ENCODE assay signal across 8 mouse cellular contexts in genomic region chr1:118759141-118759932, GRCm38 (mm10).
DNase-seq lines count a peak whose midpoint lies in the region; ATAC-seq lines count a peak whose summit lies in the region.

No protein-coding gene starts in this region.

- H3K36me3 ChIP-seq in liver, embryonic 12.5 days, result no peaks in the 10 kb centered on the region
- H3K36me3 ChIP-seq in kidney, embryonic 15.5 days, result no peaks in the 10 kb centered on the region
- H3K36me3 ChIP-seq in limb, embryonic 13.5 days, result no peaks in the 10 kb centered on the region
- H3K36me3 ChIP-seq in neural tube, embryonic 11.5 days (ENCODE audit: control insufficient read depth, insufficient read depth, low read length), result no peaks in the 10 kb centered on the region

- ATAC-seq in liver, embryonic 12.5 days, result no peak
- ATAC-seq in kidney, embryonic 15.5 days (replicated peaks; ENCODE audit: low FRiP score), result peak; percentile 64
- ATAC-seq in limb, embryonic 13.5 days (ENCODE audit: low FRiP score, low read depth), result peak; percentile 86
- ATAC-seq in neural tube, embryonic 11.5 days (ENCODE audit: insufficient read depth, low FRiP score, low TSS enrichment), result peak; percentile 54

- no peaks in the 10 kb centered on the region for H3K27me3 ChIP-seq in liver, embryonic 12.5 days (replicated peaks)
- H3K27me3 ChIP-seq in kidney, embryonic 15.5 days, result no peaks in the 10 kb centered on the region
- H3K27me3 ChIP-seq in limb, embryonic 13.5 days, result no peaks in the 10 kb centered on the region
- H3K27me3 ChIP-seq in neural tube, embryonic 11.5 days (ENCODE audit: control insufficient read depth, insufficient read depth, low read length), result no peaks in the 10 kb centered on the region

- no peak overlapping the region for H3K4me3 ChIP-seq in liver, embryonic 12.5 days
- H3K4me3 ChIP-seq in kidney, embryonic 15.5 days (replicated peaks), result no peak overlapping the region
- H3K4me3 ChIP-seq in limb, embryonic 13.5 days, result no peak overlapping the region
- no peak overlapping the region for H3K4me3 ChIP-seq in neural tube, embryonic 11.5 days (ENCODE audit: low read depth, low read length)

- DNase-seq in liver, result peak; percentile 70
- peak; percentile 80 for DNase-seq in embryo, embryonic 11.5 days (ENCODE audit: low read depth, low spot score)
- DNase-seq in heart, adult 9 months (ENCODE audit: low spot score in 2 of 2), result peak; percentile 13 to 60
- DNase-seq in neural tube, embryonic 11.5 days (ENCODE audit: low spot score), result peak; percentile 85
- peak; percentile 88 for DNase-seq in testis, postnatal 10 days (ENCODE audit: low spot score)

- H3K4me2 ChIP-seq in liver, embryonic 12.5 days, result no peak overlapping the region
- H3K4me2 ChIP-seq in kidney, embryonic 15.5 days, result no peak overlapping the region
- peak overlapping the region; percentile 38 for H3K4me2 ChIP-seq in limb, embryonic 13.5 days (replicated peaks)
- no peak overlapping the region for H3K4me2 ChIP-seq in neural tube, embryonic 11.5 days (ENCODE audit: low read depth)

- 28% methylated on average over 7 of the region's 7 CpGs for WGBS in liver, embryonic 12.5 days (ENCODE audit: insufficient replicate concordance)
- 25% methylated on average over 7 of the region's 7 CpGs for WGBS in kidney, embryonic 15.5 days
- 13% methylated on average over 7 of the region's 7 CpGs for WGBS in limb, embryonic 13.5 days
- WGBS in neural tube, embryonic 11.5 days, result 36% methylated on average over 7 of the region's 7 CpGs

- H3K9me3 ChIP-seq in liver, embryonic 12.5 days (replicated peaks), result no peaks in the 10 kb centered on the region
- no peaks in the 10 kb centered on the region for H3K9me3 ChIP-seq in kidney, embryonic 15.5 days (replicated peaks)
- H3K9me3 ChIP-seq in limb, embryonic 13.5 days, result no peaks in the 10 kb centered on the region
- no peaks in the 10 kb centered on the region for H3K9me3 ChIP-seq in neural tube, embryonic 11.5 days (ENCODE audit: control insufficient read depth, low read length)

- no peak overlapping the region for H3K27ac ChIP-seq in liver, embryonic 12.5 days
- H3K27ac ChIP-seq in kidney, embryonic 15.5 days, result no peak overlapping the region
- no peak overlapping the region for H3K27ac ChIP-seq in limb, embryonic 13.5 days
- H3K27ac ChIP-seq in neural tube, embryonic 11.5 days (ENCODE audit: low read depth, low read length), result no peak overlapping the region

- no peak overlapping the region for H3K9ac ChIP-seq in liver, embryonic 12.5 days
- H3K9ac ChIP-seq in kidney, embryonic 15.5 days, result no peak overlapping the region
- no peak overlapping the region for H3K9ac ChIP-seq in limb, embryonic 13.5 days
- 0 out of 2 replicates have a peak overlapping the region, but pooled peaks have one; percentile 5 for H3K9ac ChIP-seq in neural tube, embryonic 11.5 days (ENCODE audit: low read length)

- H3K4me1 ChIP-seq in liver, embryonic 12.5 days, result no peaks in the 10 kb centered on the region
- peaks cover 17% of the 10 kb centered on the region for H3K4me1 ChIP-seq in kidney, embryonic 15.5 days
- peaks cover 15% of the 10 kb centered on the region for H3K4me1 ChIP-seq in limb, embryonic 13.5 days
- no peaks in the 10 kb centered on the region for H3K4me1 ChIP-seq in neural tube, embryonic 11.5 days (ENCODE audit: control insufficient read depth, insufficient read depth, low read length)

Comparison
In these comparisons a context has a peak if more than half of its experiments do, and no peak if none do; other contexts are left out.
1. DNase-seq: peak in every context shown above with its lines; median percentile 88 in testis, postnatal 10 days; 85 in neural tube, embryonic 11.5 days; 80 in embryo, embryonic 11.5 days; 70 in liver; 36 in heart, adult 9 months.